Mouse (Mus musculus) stomach, postnatal 0 days (tissue): Measurements from ENCODE around the gene Tmem35b.

Source experiments
- CTCF ChIP-seq: IDR thresholded peaks from 2 replicates; pipeline ENCODE4 v1.5.1; 2016; ENCODE audit warnings: antibody characterized with exemption, low read depth, mild to moderate bottlenecking, moderate library complexity
- EP300 ChIP-seq: optimal IDR thresholded peaks from 2 replicates; pipeline ENCODE3; 2016; ENCODE audit warnings: antibody characterized with exemption

- TF ChIP-seq CTCF (no peak), EP300 (no peak)
Measured at GRCm38 (mm10) chr4:127174900-127175278, 51.4 kb downstream of the Tmem35b start.
